Mouse (Mus musculus) kidney, postnatal 14 days (tissue): ENCODE measurements at regions not wholly inside any gene's neighbourhood (a gene's known extent, or its start where the extent isn't known, plus 50 kb on each side); places are given as distances from the start of the nearest gene placed in this dataset.
A peak's percentile ranks its signal among the peaks of the same experiment; 100 is the strongest.
"Not testable (repeated sequence)": the region's sequence is repeated elsewhere in the genome, so short reads cannot be mapped to it uniquely, and the experiment has no call there.

Experiments used
- DNase-seq: peaks from one replicate; pipeline ENCODE4 v3.0.0; 2022; ENCODE audit warnings: mixed read lengths

- no peak for DNase-seq
Measured at GRCm38 (mm10) chr19:18025877-18026276, 188.4 kb upstream of the Pcsk5 start.

- DNase-seq: no peak
Measured at GRCm38 (mm10) chr19:18020351-18020750, 182.9 kb upstream of the Pcsk5 start.

- no peak for DNase-seq
Measured at GRCm38 (mm10) chr19:18015371-18015770, 177.9 kb upstream of the Pcsk5 start.

GRCm38 (mm10) chr19:18012029-18012428, 174.6 kb upstream of the Pcsk5 start:
- no peak for DNase-seq

- no peak for DNase-seq
Measured at GRCm38 (mm10) chr19:17997561-17997960, 160.1 kb upstream of the Pcsk5 start.

- no peak for DNase-seq
Measured at GRCm38 (mm10) chr19:17983416-17983815, 146.0 kb upstream of the Pcsk5 start.

GRCm38 (mm10) chr19:17965566-17965965, 128.1 kb upstream of the Pcsk5 start:
- DNase-seq: no peak

- no peak for DNase-seq
Measured at GRCm38 (mm10) chr19:17958440-17958839, 121.0 kb upstream of the Pcsk5 start.

- DNase-seq: no peak
Measured at GRCm38 (mm10) chr19:17932665-17933064, 95.2 kb upstream of the Pcsk5 start.

- not testable (repeated sequence) for DNase-seq
Measured at GRCm38 (mm10) chr19:17927121-17927520, 89.7 kb upstream of the Pcsk5 start.

GRCm38 (mm10) chr19:17907579-17907978, 70.1 kb upstream of the Pcsk5 start:
- no peak for DNase-seq

- no peak for DNase-seq
Measured at GRCm38 (mm10) chr19:17904120-17904519, 66.7 kb upstream of the Pcsk5 start.

- DNase-seq: peak; percentile 22
Measured at GRCm38 (mm10) chr19:17892615-17893014, 55.2 kb upstream of the Pcsk5 start.
